Mouse (Mus musculus) mature B cell (primary cell): ENCODE measurements around the gene Mctp2.

ENCODE experiments used
- in situ Hi-C: fragments of 300-500 bp; cut with MboI; formaldehyde crosslinking; loops from 2 replicates; pipeline ENCODE4 v1.14.3; 2019

Gene Mctp2

GRCm38 (mm10) chr7:72165726-72166701 is 140.4 kb downstream of the Mctp2 start:
- in situ Hi-C loops = no loop called here

- in situ Hi-C loops = no loop called here
These were observed 144.2 kb downstream of the Mctp2 start for GRCm38 (mm10) chr7:72162256-72162655.

- in situ Hi-C loops = no loop called here
These were observed 146.8 kb downstream of the Mctp2 start for GRCm38 (mm10) chr7:72159513-72160063.

DNA sequence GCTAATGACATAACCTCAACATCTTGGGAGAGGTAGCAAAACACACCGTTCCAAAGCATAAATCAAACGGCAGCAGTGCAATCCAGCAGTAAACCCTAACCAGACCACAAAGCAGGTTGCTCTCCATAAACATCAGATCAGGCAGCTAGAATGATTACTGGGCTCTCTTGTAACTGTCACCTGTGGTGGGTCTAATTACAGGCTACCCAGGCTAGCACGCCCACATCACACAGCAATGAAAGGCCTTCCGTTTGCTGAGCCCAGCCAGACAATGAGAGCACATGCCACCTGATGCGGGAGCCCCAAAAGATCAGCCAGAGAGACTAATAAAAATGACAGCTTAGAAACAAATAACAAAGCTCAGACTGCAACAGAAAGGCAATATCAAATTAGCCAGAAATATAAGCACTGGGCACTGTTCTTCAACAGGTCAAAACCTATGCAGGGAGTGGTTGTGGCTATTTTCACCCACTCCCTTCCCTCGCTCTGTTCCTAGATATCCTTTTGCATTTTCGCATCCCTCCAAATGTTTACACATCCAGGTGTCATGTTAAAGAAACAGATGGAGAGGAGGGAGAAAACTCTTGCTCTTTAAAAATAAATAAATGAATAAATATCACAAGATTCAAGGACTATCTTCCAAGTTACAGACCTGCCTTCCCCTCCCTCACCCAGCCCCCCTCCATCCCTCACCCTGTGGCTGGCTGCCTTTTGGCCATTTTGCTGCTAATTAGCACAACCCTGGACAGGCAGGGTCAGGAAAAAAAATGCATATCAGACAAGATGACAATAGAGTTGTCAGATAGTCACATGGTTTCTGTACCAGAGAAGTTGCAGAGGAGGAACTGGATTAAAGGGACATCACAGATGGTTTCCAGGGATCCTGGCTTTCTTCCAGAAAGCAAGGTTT is 155.4 kb downstream of the Mctp2 start:
- in situ Hi-C loops = no loop called here

GRCm38 (mm10) chr7:72149073-72149472 is 157.3 kb downstream of the Mctp2 start:
- in situ Hi-C loops = no loop called here

- in situ Hi-C loops = no loop called here
These were observed 159.6 kb downstream of the Mctp2 start for GRCm38 (mm10) chr7:72146849-72147248.

GRCm38 (mm10) chr7:72145726-72146520 is 160.5 kb downstream of the Mctp2 start:
- in situ Hi-C loops = no loop called here

DNA sequence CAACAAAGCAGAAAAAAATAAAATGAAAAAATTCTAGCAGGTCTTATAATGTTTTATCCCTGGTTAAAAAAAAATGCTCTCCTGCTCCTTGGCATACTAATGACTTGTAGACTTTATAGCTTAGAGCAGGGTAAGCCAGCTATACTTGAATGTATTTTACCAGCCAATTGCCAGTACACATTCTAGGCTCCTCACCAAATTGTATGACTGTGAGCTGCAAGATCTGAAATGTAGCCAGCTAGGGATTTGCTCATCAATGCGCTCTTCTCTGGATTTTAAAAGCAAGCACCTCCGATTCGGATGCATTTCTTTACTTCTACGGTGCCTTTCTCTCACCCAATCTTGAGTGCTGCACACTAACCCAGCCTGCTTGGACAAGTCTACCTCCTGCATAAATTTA is 167.7 kb downstream of the Mctp2 start:
- in situ Hi-C loops = no loop called here

- in situ Hi-C loops = no loop called here
These were observed 185.4 kb downstream of the Mctp2 start for GRCm38 (mm10) chr7:72120986-72121385.

DNA sequence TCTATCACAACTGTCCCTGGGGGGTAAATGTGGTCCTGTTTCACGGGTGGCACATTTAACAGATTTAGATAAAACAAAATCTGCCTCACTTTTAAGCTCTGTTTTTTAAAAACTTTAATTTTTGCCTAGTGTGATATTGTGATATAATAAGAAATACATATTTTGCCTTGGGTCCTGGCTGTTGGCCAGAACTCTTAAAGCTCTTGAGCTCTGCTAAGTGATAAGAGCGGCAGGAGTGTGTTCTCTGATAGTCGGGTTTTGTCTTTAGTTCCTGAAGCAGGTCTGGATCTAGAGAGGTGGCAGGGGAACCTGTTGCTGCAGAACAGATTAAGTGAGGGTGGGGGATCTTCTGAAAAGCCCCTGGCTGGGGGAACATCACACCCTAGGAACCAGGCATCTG is 186.7 kb downstream of the Mctp2 start:
- in situ Hi-C loops = no loop called here

- in situ Hi-C loops = no loop called here
These were observed 188.9 kb downstream of the Mctp2 start for GRCm38 (mm10) chr7:72117376-72118077.

- in situ Hi-C loops = no loop called here
These were observed 191.3 kb downstream of the Mctp2 start for GRCm38 (mm10) chr7:72115073-72115472.

DNA sequence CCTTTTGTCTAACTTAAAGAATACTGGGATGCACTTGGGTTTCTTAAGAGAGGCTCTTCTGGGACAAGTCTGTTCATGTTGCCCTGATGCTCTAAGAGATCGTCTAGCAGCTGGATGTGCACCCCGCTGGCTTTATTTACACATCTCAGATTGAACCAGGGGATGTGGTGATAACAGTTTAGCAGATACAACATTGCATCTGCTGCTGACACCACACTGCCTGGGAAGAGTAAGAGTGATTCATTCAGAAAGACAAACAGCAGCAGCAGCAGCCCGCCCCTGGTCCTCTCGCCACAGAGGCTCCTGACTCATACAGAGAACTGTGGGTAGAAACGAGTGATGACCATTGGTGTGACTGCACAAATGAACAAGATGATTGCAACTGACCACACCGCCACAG is 195.8 kb downstream of the Mctp2 start:
- in situ Hi-C loops = no loop called here

DNA sequence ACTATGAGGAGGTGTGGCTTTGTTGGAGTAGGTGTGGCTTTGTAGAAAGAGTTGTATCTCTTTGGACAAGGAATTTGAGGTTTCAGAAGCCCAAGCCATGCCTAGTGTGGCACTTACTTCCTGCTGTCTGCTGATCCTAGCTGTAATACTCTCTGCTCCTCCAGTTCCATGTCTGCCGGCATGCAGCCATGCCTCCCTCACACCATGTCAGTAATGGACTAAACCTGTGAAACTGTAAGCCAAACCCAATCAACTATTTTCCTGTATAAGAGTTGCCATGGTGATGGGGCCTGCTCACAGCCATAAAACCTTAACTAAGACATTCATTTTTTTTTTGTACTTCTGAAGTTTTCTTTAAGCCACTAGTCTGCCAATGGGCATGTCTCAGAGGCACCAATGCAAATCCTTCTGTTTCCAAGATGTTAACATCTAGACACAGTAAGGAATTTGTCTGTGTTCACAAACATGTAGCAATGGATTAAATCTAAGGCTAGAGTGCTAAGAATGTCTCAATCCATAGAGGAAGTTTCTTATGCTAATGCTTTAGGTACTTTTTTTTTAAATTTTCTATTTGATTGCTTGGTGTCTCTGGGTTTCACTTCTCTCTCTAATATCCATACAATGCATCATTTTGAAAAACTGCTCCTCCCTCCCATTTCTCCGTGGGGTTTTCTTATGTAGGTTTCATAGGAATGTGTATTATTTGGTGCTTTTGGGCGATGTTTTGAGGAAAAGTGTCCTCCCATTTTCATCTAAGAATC is 197.6 kb downstream of the Mctp2 start:
- in situ Hi-C loops = no loop called here

GRCm38 (mm10) chr7:72104170-72104569 is 202.2 kb downstream of the Mctp2 start:
- in situ Hi-C loops = no loop called here

GRCm38 (mm10) chr7:72103654-72104053 is 202.8 kb downstream of the Mctp2 start:
- in situ Hi-C loops = no loop called here

- in situ Hi-C loops = no loop called here
These were observed 205.7 kb downstream of the Mctp2 start for GRCm38 (mm10) chr7:72100683-72101082.

GRCm38 (mm10) chr7:72098603-72099002 is 207.8 kb downstream of the Mctp2 start:
- in situ Hi-C loops = no loop called here

DNA sequence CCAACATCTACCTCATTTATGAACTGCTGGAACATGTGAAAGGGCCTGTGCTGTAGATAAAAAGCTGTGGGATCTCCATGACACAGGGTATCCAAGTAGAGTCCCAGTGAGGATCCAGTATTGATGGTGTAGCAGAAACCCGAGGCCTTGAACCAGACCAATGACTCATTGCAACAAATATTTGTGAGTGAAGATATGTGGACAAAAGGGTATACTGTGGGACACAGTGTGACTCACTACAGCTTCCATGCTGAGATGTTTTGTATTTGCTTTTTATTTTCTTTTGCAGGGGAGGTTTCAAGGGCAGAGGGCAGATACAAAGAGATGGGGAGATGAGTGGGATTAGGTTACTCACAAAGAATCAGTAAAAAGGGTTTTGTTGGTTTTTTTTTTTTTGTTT is 209.4 kb downstream of the Mctp2 start:
- in situ Hi-C loops = no loop called here

- in situ Hi-C loops = no loop called here
These were observed 210.0 kb downstream of the Mctp2 start for GRCm38 (mm10) chr7:72096433-72096832.
